Mouse (Mus musculus) layer of hippocampus, adult 9-10 months (tissue): ENCODE results near the gene Rims1.

Experiments used
- DNase-seq: peaks from one replicate; pipeline ENCODE4 v3.0.0; 2022; ENCODE audit warnings: low spot score

Gene Rims1

DNA sequence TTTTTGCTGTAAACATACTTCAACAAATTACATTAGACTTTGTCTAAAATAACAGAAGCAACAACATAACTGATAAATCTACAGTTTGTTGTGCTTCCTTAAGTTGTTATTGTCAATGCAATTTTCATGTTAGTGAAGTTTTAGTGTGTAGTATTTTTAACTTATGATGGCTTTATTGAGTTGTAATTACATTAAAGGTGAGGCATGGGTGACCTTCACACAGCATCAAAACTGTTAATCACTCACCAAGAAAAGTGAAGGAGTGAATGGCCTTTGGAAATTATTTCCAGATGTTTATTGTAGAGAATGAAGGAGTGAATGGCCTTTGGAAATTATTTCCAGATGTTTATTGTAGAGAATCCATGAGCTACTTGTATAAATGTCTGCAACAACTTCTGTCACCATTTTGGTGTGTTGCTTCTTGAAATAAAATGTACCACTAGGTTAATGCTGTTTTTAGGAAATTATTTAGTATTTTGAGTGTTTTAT lies 556.9 kb downstream of the Rims1 start:
- DNase-seq = no peak

DNA sequence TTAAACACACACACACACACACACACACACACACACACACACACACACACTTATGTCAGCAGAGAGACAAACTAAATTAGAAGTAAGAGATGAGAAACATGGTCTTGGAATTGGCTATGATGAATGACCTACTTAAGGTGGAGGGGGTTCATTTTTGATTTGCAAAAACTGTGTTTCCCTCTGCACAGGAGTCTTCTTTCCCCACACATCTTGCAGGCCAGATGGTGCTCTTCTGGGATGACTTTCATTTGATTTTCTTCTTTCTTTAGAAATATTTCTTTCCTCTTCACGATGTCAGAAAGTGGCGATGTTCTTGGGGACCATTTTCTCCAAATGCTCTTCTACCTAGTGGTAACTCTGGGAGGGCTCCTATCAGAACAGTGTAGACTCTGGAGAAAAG lies 560.0 kb downstream of the Rims1 start:
- no peak for DNase-seq
